Mouse (Mus musculus) hindbrain, embryonic 11.5 days (tissue): ENCODE data around the gene Src. TPM values are rescaled to one million over a fixed set of nuclear protein-coding genes. Genes with fewer than 3 reads are reported as not detected.
A peak's percentile ranks its signal among the peaks of the same experiment; 100 is the strongest.
"Not testable (repeated sequence)": the region's sequence is repeated elsewhere in the genome, so short reads cannot be mapped to it uniquely, and the experiment has no call there.

Experiments used
- ATAC-seq: fragments of 200-750 bp; cut with Nextera tagmentation; 2 replicates; pipeline ENCODE4 v1.8.0; 2017; ENCODE audit warnings: mild to moderate bottlenecking, moderate TSS enrichment, moderate library complexity; ENCODE audit not compliant: low FRiP score
- DNase-seq: peaks from one replicate; pipeline ENCODE4 v3.0.0-alpha.2; 2015; ENCODE audit warnings: low spot score
- H3K27ac ChIP-seq: fragments of 300-500 bp; sonication (generic); 2 replicates; pipeline ENCODE4 v1.5.1; 2014; ENCODE audit warnings: mild to moderate bottlenecking, low read depth, low read length
- H3K27me3 ChIP-seq: fragments of 300-500 bp; sonication (generic); 2 replicates; pipeline ENCODE4 v1.6.1; 2014; ENCODE audit warnings: mild to moderate bottlenecking, low read length, moderate library complexity, mixed read lengths; ENCODE audit not compliant: control insufficient read depth, insufficient read depth
- H3K36me3 ChIP-seq: fragments of 300-500 bp; sonication (generic); 2 replicates; pipeline ENCODE4 v1.6.1; 2014; ENCODE audit warnings: mild to moderate bottlenecking, low read length, moderate library complexity, mixed read lengths; ENCODE audit not compliant: control insufficient read depth, insufficient read depth
- H3K4me1 ChIP-seq: fragments of 300-500 bp; sonication (generic); replicated peaks from 2 replicates; pipeline ENCODE4 v1.6.1; 2014; ENCODE audit warnings: low read length, mixed read lengths; ENCODE audit not compliant: control insufficient read depth, insufficient read depth
- H3K4me2 ChIP-seq: fragments of 300-500 bp; sonication (generic); replicated peaks from 2 replicates; pipeline ENCODE4 v1.6.1; 2014; ENCODE audit warnings: mild to moderate bottlenecking, low read depth, low read length
- H3K4me3 ChIP-seq: fragments of 300-500 bp; sonication (generic); 2 replicates; pipeline ENCODE4 v1.5.1; 2014; ENCODE audit warnings: low read depth, low read length
- H3K9ac ChIP-seq: fragments of 300-500 bp; sonication (generic); 2 replicates; pipeline ENCODE4 v1.6.1; 2014; ENCODE audit warnings: low read depth, low read length
- H3K9me3 ChIP-seq: fragments of 300-500 bp; sonication (generic); 2 replicates; pipeline ENCODE4 v1.6.1; 2016; ENCODE audit warnings: low read length; ENCODE audit not compliant: control insufficient read depth
- WGBS: fragments of 180-500 bp; shearing (Covaris S2); extraction: QIAGEN DNeasy Blood & Tissue Kit; methylation state at CpG from one replicate; pipeline ENCODE4 v1.1.7; 2014; 5-methylcytosine and 5-hydroxymethylcytosine counted together
- polyA plus RNA-seq: library from polyadenylated mRNA; unstranded; fragments of >200 nt; fragmentation: Nextera tagmentation; extraction: Ambion mirVana; gene quantifications from 2 replicates; pipeline ENCODE4 v1.2.1, GENCODE M21; 2014

Gene Src
- 13.0 and 14.4 TPM in 2 replicates for polyA plus RNA-seq

- H3K9me3 ChIP-seq: no peaks in the 10 kb centered on the region
- peaks cover 10% of the 10 kb centered on the region for H3K4me1 ChIP-seq
- WGBS: 14% methylated on average over 13 of the region's 13 CpGs
- no peaks in the 10 kb centered on the region; the same call in 1 of the 2 replicates for H3K27me3 ChIP-seq
- 0 out of 2 replicates have a peak within 1 kb of the TSS, but pooled peaks have one; percentile 30 for H3K27ac ChIP-seq
- H3K4me3 ChIP-seq: no peak within 1 kb of the TSS
- no peak within 1 kb of the TSS for H3K4me2 ChIP-seq
- H3K9ac ChIP-seq: 0 out of 2 replicates have a peak within 1 kb of the TSS, but pooled peaks have one; percentile 11
- 0 out of 2 replicates have a peak, but pooled peaks have one; percentile 4 for ATAC-seq
- DNase-seq: no peak
- no peaks in the 10 kb centered on the region for H3K36me3 ChIP-seq
Observed at GRCm38 (mm10) chr2:157418206-157418605, at the start of gene Src. TSS of gene Src (plus strand) at chr2:157418444.

- Histone ChIP-seq H3K4me3 (no peak overlapping the region), H3K27me3 (no peaks in the 10 kb centered on the region), H3K9ac (no peak overlapping the region), H3K27ac (no peak overlapping the region), H3K4me1 (peaks cover 6% of the 10 kb centered on the region), H3K4me2 (no peak overlapping the region), H3K9me3 (no peaks in the 10 kb centered on the region), H3K36me3 (no peaks in the 10 kb centered on the region)
- DNase-seq (no peak), ATAC-seq (no peak)
- WGBS: 83% methylated on average over 6 of the region's 6 CpGs
Observed at GRCm38 (mm10) chr2:157371696-157372095, 46.5 kb upstream of the Src start.

DNA sequence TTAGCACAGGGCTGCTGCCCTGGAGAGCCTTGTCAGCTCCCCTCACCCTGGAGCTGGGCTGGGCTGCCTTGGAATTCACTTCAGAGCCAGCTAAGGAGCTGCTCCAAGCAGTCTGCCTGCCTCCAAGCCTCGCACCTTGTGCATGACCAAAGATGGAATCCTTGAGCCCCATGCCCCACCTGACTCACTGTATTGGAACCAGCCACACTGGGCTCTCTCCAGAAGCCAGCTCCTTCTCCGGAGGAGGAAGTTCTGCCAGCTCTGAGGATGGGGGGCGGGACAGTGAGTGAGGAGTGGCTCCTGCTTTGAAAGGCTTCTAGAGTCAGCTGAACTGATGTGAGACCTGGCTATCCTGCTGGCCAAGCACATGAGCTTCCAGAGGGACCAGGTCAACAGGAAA is 44.6 kb upstream of the Src start:
- ATAC-seq (no peak), DNase-seq (no peak)
- no peak overlapping the region for H3K9ac ChIP-seq
- no peaks in the 10 kb centered on the region for H3K36me3 ChIP-seq
- 95% methylated on average over 3 of the region's 3 CpGs for WGBS
- H3K27ac ChIP-seq: no peak overlapping the region
- no peak overlapping the region for H3K4me2 ChIP-seq
- H3K27me3 ChIP-seq: no peaks in the 10 kb centered on the region
- peaks cover 1% of the 10 kb centered on the region for H3K4me1 ChIP-seq
- no peaks in the 10 kb centered on the region for H3K9me3 ChIP-seq
- H3K4me3 ChIP-seq: no peak overlapping the region

- H3K9ac ChIP-seq: no peak overlapping the region
Observed at GRCm38 (mm10) chr2:157375051-157375450, 43.2 kb upstream of the Src start.

GRCm38 (mm10) chr2:157375794-157376757 is 42.2 kb upstream of the Src start:
- ATAC-seq (no peak), DNase-seq (peak; percentile 28)
- Histone ChIP-seq H3K4me3 (no peak overlapping the region), H3K36me3 (no peaks in the 10 kb centered on the region), H3K9ac (no peak overlapping the region), H3K4me2 (no peak overlapping the region), H3K27me3 (no peaks in the 10 kb centered on the region), H3K9me3 (no peaks in the 10 kb centered on the region), H3K4me1 (no peaks in the 10 kb centered on the region; the same call in 1 of the 2 replicates), H3K27ac (no peak overlapping the region)
- 18% methylated on average over 14 of the region's 14 CpGs for WGBS

More at GRCm38 (mm10) chr2:157375051-157375450, 43.2 kb upstream of the Src start:
- ATAC-seq (no peak), DNase-seq (no peak)
- Histone ChIP-seq H3K36me3 (no peaks in the 10 kb centered on the region), H3K4me3 (no peak overlapping the region), H3K4me1 (no peaks in the 10 kb centered on the region; the same call in 1 of the 2 replicates), H3K9me3 (no peaks in the 10 kb centered on the region), H3K4me2 (no peak overlapping the region), H3K27me3 (no peaks in the 10 kb centered on the region), H3K27ac (no peak overlapping the region)
- WGBS: 54% methylated on average over 8 of the region's 8 CpGs

DNA sequence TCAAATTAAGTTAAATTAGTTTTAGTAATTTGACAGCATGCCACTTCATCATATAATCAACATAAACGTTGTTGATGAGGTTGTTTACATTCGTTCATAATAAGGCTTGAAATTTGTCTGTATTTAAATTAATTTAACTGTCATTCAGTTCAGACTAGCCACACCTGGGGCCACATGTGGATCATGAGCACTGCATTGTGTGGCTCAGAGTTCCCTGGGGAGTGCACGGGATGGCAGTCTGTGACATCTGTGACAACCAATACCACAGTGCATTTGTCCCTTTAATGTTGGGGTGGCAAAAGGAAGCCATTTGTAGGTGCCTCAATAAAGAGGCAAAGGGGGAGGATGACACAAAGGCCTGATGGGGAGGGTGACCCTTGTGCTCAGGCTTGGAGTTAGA is 41.2 kb upstream of the Src start:
- Histone ChIP-seq H3K4me2 (no peak overlapping the region), H3K36me3 (no peaks in the 10 kb centered on the region), H3K4me1 (no peaks in the 10 kb centered on the region; the same call in 1 of the 2 replicates), H3K27me3 (no peaks in the 10 kb centered on the region), H3K4me3 (no peak overlapping the region), H3K9me3 (no peaks in the 10 kb centered on the region), H3K9ac (no peak overlapping the region), H3K27ac (no peak overlapping the region)
- no peak for ATAC-seq
- peak; percentile 27 for DNase-seq
- 44% methylated on average over 3 of the region's 3 CpGs for WGBS

GRCm38 (mm10) chr2:157384836-157385235 is 33.4 kb upstream of the Src start:
- Histone ChIP-seq H3K4me1 (no peaks in the 10 kb centered on the region), H3K27ac (no peak overlapping the region), H3K9me3 (no peaks in the 10 kb centered on the region), H3K4me3 (no peak overlapping the region), H3K27me3 (no peaks in the 10 kb centered on the region), H3K9ac (no peak overlapping the region), H3K36me3 (no peaks in the 10 kb centered on the region), H3K4me2 (no peak overlapping the region)
- ATAC-seq: no peak
- DNase-seq: no peak
- WGBS: 93% methylated on average over 4 of the region's 4 CpGs

DNA sequence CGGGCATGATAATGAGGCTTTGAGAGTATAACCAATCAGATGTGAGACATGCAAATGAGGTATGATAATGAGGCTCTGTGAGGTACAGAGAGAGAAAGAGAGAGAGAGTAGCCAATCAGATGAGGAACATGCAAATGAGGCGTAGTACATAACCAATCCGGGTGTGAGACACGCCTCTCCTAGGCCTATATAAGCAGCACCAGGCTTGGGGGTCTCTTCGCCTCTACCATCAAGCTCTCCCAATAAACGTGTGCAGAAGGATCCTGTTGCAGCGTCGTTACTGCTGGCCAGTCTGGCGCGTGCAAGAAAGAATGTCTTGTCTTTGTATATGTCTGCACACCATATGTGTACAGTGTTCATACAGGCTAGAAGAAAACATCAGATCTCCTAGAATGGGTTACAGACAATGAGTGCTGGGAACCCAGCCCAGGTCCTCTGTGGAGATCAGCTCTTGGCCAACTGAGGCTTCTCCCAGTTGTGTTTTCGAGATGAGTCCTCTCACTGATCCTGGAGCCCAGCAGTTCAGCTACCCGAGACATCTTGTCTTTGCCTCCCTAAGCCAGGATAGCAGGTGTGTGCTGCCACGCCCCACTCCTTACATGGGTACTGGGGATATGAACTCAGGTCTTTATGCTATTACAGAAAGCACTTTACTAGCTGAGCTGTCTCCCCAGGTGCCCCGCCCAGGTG is 29.2 kb upstream of the Src start:
- H3K36me3 ChIP-seq, ATAC-seq, H3K9ac ChIP-seq, H3K9me3 ChIP-seq, DNase-seq, H3K4me1 ChIP-seq, H3K27ac ChIP-seq, H3K27me3 ChIP-seq, H3K4me3 ChIP-seq, H3K4me2 ChIP-seq: not testable (repeated sequence)
- WGBS: 92% methylated on average over 14 of the region's 14 CpGs
